In genomic region chr2:163692873-163693612, GRCm38 (mm10) we compare ENCODE assay signal across 9 mouse cellular contexts. TPM values are rescaled to one million over a fixed set of nuclear protein-coding genes. Genes with fewer than 3 reads are reported as not detected.
DNase-seq lines count a peak whose midpoint lies in the region; ATAC-seq and TF ChIP-seq lines count a peak whose summit lies in the region.
"Had no signal": no experiment of that assay in that cellular context is flagged by ENCODE, and none has a peak within 500 bp of the region (broad histone marks: within the 10 kb centered on the region; RNA-seq: fewer than 3 reads in every experiment).

No protein-coding gene starts in this region.

- no peaks in the 10 kb centered on the region for H3K27me3 ChIP-seq in heart, postnatal 0 days (ENCODE audit: control insufficient read depth, insufficient read depth, low read length)
- no peaks in the 10 kb centered on the region for H3K27me3 ChIP-seq in thymus, adult 2 months (ENCODE audit: control insufficient read depth, insufficient read depth, low read length)
- H3K27me3 ChIP-seq: midbrain, embryonic 15.5 days had no signal

- TF ChIP-seq POLR2A in cortical plate, adult 2 months (IDR thresholded peaks at IDR 0.05; ENCODE audit: extremely low read depth, insufficient read depth, low read length), result no peak
- TF ChIP-seq POLR2A in thymus, adult 2 months (IDR thresholded peaks at IDR 0.05; ENCODE audit: control insufficient read depth, extremely low read depth, insufficient read depth, low read length, poor library complexity), result no peak

- no peaks in the 10 kb centered on the region for H3K9me3 ChIP-seq in heart, postnatal 0 days (replicated peaks; ENCODE audit: control insufficient read depth, low read length)
- H3K9me3 ChIP-seq: midbrain, embryonic 15.5 days had no signal

- H3K4me1 ChIP-seq in cortical plate, adult 2 months (ENCODE audit: control insufficient read depth, insufficient read depth, low read length), result peaks cover 18% of the 10 kb centered on the region
- peaks cover 92% of the 10 kb centered on the region for H3K4me1 ChIP-seq in heart, postnatal 0 days (ENCODE audit: control insufficient read depth, insufficient read depth)
- peaks cover 8% of the 10 kb centered on the region for H3K4me1 ChIP-seq in thymus, adult 2 months (replicated peaks; ENCODE audit: control insufficient read depth, insufficient read depth, low read length)

- no peak for TF ChIP-seq CTCF in layer of hippocampus, adult 2 months (conservative IDR thresholded peaks at IDR 0.05)
- no peak for TF ChIP-seq CTCF in cortical plate, adult 2 months (IDR thresholded peaks at IDR 0.05; ENCODE audit: extremely low read depth, insufficient read depth, low read length)
- TF ChIP-seq CTCF in heart, postnatal 0 days (IDR thresholded peaks at IDR 0.05; ENCODE audit: low read depth), result no peak
- TF ChIP-seq CTCF in thymus, adult 2 months (IDR thresholded peaks at IDR 0.05; ENCODE audit: borderline replicate concordance, control insufficient read depth, extremely low read depth, insufficient read depth, low read length, poor library complexity), result no peak

- WGBS in heart, postnatal 0 days, result 14% methylated on average over 3 of the region's 3 CpGs
- WGBS in thymus, adult 2 months, result 91% methylated on average over 3 of the region's 3 CpGs

- ATAC-seq in heart, postnatal 0 days (ENCODE audit: insufficient read depth, low read depth), result peak; percentile 7; the same call in 1 of the 2 replicates
- peak; percentile 72 for ATAC-seq in megakaryocyte-erythroid progenitor cell, adult 5-6 weeks (replicated peaks; ENCODE audit: low FRiP score, low TSS enrichment, poor library complexity, severe bottlenecking)
- ATAC-seq in megakaryocyte, adult 5-6 weeks (ENCODE audit: poor library complexity, severe bottlenecking), result no peak
- ATAC-seq: midbrain, embryonic 15.5 days had no signal

- H3K36me3 ChIP-seq in heart, postnatal 0 days (replicated peaks; ENCODE audit: control insufficient read depth, insufficient read depth, low read length), result no peaks in the 10 kb centered on the region
- no peaks in the 10 kb centered on the region for H3K36me3 ChIP-seq in thymus, adult 2 months (ENCODE audit: control insufficient read depth, insufficient read depth, low read length)
- H3K36me3 ChIP-seq: midbrain, embryonic 15.5 days had no signal

- no peak for TF ChIP-seq EP300 in heart, postnatal 0 days (IDR thresholded peaks at IDR 0.05; ENCODE audit: low read depth)

- no peak for DNase-seq in layer of hippocampus, adult 2 months (ENCODE audit: low spot score in 2 of 2)
- no peak for DNase-seq in layer of hippocampus, adult 9-10 months (ENCODE audit: low spot score)
- no peak for DNase-seq in heart, postnatal 0 days (ENCODE audit: low spot score)
- DNase-seq in thymus, adult 2 months, result no peak
- DNase-seq: cerebellum, postnatal 36 days had no signal

- peak overlapping the region; percentile 60 for H3K4me2 ChIP-seq in heart, postnatal 0 days (ENCODE audit: low read depth, low read length)
- H3K4me2 ChIP-seq: midbrain, embryonic 15.5 days had no signal

- H3K27ac ChIP-seq in layer of hippocampus, adult 2 months, result peak overlapping the region; percentile 56
- peak overlapping the region; percentile 52 for H3K27ac ChIP-seq in cortical plate, adult 2 months (ENCODE audit: insufficient read depth, low read length)
- peak overlapping the region; percentile 98 for H3K27ac ChIP-seq in heart, postnatal 0 days (ENCODE audit: low read depth)
- H3K27ac ChIP-seq in thymus, adult 2 months (ENCODE audit: control insufficient read depth, insufficient read depth, low read length), result no peak overlapping the region

- 0 out of 2 replicates have a peak overlapping the region, but pooled peaks have one; percentile 59 for H3K9ac ChIP-seq in heart, postnatal 0 days (replicated peaks; ENCODE audit: low read depth, low read length)
- H3K9ac ChIP-seq: midbrain, embryonic 15.5 days had no signal

- no peak overlapping the region for H3K4me3 ChIP-seq in layer of hippocampus, adult 2 months
- H3K4me3 ChIP-seq in cortical plate, adult 2 months (ENCODE audit: insufficient read depth, low read length), result no peak overlapping the region
- H3K4me3 ChIP-seq in heart, postnatal 0 days (ENCODE audit: low read depth, low read length), result no peak overlapping the region
- H3K4me3 ChIP-seq in thymus, adult 2 months (ENCODE audit: control insufficient read depth, insufficient read depth, low read length), result no peak overlapping the region
- H3K4me3 ChIP-seq: midbrain, embryonic 15.5 days had no signal

RNA-seq across cellular contexts. Expression of gene Pkig, which starts 34.9 kb away (rescaled TPM):
- total RNA-seq in layer of hippocampus, adult 2 months (2021), result 10 to 100 TPM; 93.7 to 93.9 TPM
- polyA plus RNA-seq in cortical plate, adult 2 months (2012; rRNA removed), result 143 and 146 TPM in 2 replicates
- 363 and 431 TPM in 2 replicates for total RNA-seq in heart, postnatal 0 days (2014; rRNA removed; ENCODE audit: low replicate concordance)
- polyA plus RNA-seq in heart, postnatal 0 days (2015; fragmentation: Nextera tagmentation; extraction: Ambion mirVana), result 495 and 511 TPM in 2 replicates
- 92.1 and 105 TPM in 2 replicates for total RNA-seq in megakaryocyte-erythroid progenitor cell, adult 5-6 weeks (2014; fragmentation: Nextera tagmentation)
- total RNA-seq in megakaryocyte-erythroid progenitor cell, adult 5-6 weeks (2017), result 38.2 and 70.3 TPM in 2 replicates
- 56.7 and 64.7 TPM in 2 replicates for polyA plus RNA-seq in thymus, adult 2 months (2012; rRNA removed)
- 47.7 and 50.9 TPM in 2 replicates for total RNA-seq in megakaryocyte, adult 5-6 weeks (2015)
- 36.8 and 55.2 TPM in 2 replicates for total RNA-seq in megakaryocyte, adult 5-6 weeks (2017)

RNA-seq across cellular contexts. Expression of gene Serinc3, which starts 48.1 kb away (rescaled TPM):
- 100 to 1,000 TPM; 198 to 204 TPM for total RNA-seq in layer of hippocampus, adult 2 months (2021)
- polyA plus RNA-seq in cortical plate, adult 2 months (2012; rRNA removed), result 209 and 210 TPM in 2 replicates
- total RNA-seq in heart, postnatal 0 days (2014; rRNA removed; ENCODE audit: low replicate concordance), result 181 and 193 TPM in 2 replicates
- 61.3 and 62.4 TPM in 2 replicates for polyA plus RNA-seq in heart, postnatal 0 days (2015; fragmentation: Nextera tagmentation; extraction: Ambion mirVana)
- 438 and 460 TPM in 2 replicates for total RNA-seq in megakaryocyte-erythroid progenitor cell, adult 5-6 weeks (2014; fragmentation: Nextera tagmentation)
- total RNA-seq in megakaryocyte-erythroid progenitor cell, adult 5-6 weeks (2017), result 469 and 531 TPM in 2 replicates
- 279 and 281 TPM in 2 replicates for polyA plus RNA-seq in thymus, adult 2 months (2012; rRNA removed)
- 797 and 809 TPM in 2 replicates for total RNA-seq in megakaryocyte, adult 5-6 weeks (2015)
- total RNA-seq in megakaryocyte, adult 5-6 weeks (2017), result 623 and 641 TPM in 2 replicates

RNA-seq across cellular contexts. Expression of gene Ada, which starts 57.0 kb away (rescaled TPM):
- 1 to 10 TPM; 1.1 to 1.9 TPM for total RNA-seq in layer of hippocampus, adult 2 months (2021)
- 0.69 and 0.74 TPM in 2 replicates for polyA plus RNA-seq in cortical plate, adult 2 months (2012; rRNA removed)
- total RNA-seq in heart, postnatal 0 days (2014; rRNA removed; ENCODE audit: low replicate concordance), result 2.4 and 4.1 TPM in 2 replicates
- polyA plus RNA-seq in heart, postnatal 0 days (2015; fragmentation: Nextera tagmentation; extraction: Ambion mirVana), result 1.9 and 2.2 TPM in 2 replicates
- total RNA-seq in megakaryocyte-erythroid progenitor cell, adult 5-6 weeks (2014; fragmentation: Nextera tagmentation), result 8.0 and 10.6 TPM in 2 replicates
- 9.1 and 14.4 TPM in 2 replicates for total RNA-seq in megakaryocyte-erythroid progenitor cell, adult 5-6 weeks (2017)
- 46.8 and 51.1 TPM in 2 replicates for polyA plus RNA-seq in thymus, adult 2 months (2012; rRNA removed)
- total RNA-seq in megakaryocyte, adult 5-6 weeks (2015), result 3.7 and 5.3 TPM in 2 replicates
- total RNA-seq in megakaryocyte, adult 5-6 weeks (2017), result 6.1 and 7.6 TPM in 2 replicates
